Mouse (Mus musculus): Measurements from ENCODE around the gene Tmem131. TPM values are rescaled to one million over a fixed set of nuclear protein-coding genes. Genes with fewer than 3 reads are reported as not detected.
A peak's percentile ranks its signal among the peaks of the same experiment; 100 is the strongest.

The Tmem131 gene
- polyA plus RNA-seq, 1 experiment from 2014 or later, result 6.0 TPM

DNA sequence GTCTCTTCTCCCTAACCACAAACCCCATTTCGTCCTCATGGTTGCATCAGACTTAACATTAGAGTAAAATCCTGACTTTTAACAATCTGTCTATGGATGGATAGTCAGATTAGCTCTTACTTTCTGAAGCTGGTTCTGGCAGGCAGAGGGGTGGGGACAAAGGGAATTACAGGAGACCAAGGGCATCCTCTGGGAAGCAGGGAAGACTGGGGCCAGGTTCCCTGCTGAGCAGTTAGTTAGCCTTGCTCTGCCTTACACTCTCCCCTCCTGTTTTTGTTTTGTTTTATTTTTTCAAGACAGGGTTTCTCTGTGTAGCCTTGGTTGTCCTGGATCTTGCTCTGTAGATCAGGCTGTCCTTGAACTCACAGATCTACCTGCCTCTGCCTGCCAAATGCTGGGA lies 173.5 kb downstream of the Tmem131 start:
- H3K27me3 ChIP-seq (replicated peaks; ENCODE audit: insufficient read depth, low read length), result no peaks in the 10 kb centered on the region
- H3K4me1 ChIP-seq (ENCODE audit: insufficient read depth, low read depth, low read length), result no peaks in the 10 kb centered on the region
- no peak overlapping the region for H3K4me2 ChIP-seq (replicated peaks; ENCODE audit: low read depth, low read length)
- no peak overlapping the region for H3K9ac ChIP-seq (replicated peaks; ENCODE audit: low read depth)
- no peak overlapping the region for H3K4me3 ChIP-seq (ENCODE audit: low read depth, low read length)
- TF ChIP-seq CTCF (IDR thresholded peaks at IDR 0.05) (no peak), EP300 (IDR thresholded peaks at IDR 0.05) (no peak)
- 78% methylated on average over 1 of the region's 1 CpGs for WGBS
- DNase-seq (ENCODE audit: low spot score) (no peak), ATAC-seq (no peak)
- no peak overlapping the region for H3K27ac ChIP-seq (ENCODE audit: low read length)
- H3K36me3 ChIP-seq (ENCODE audit: insufficient read depth, low read length), result no peaks in the 10 kb centered on the region
- H3K9me3 ChIP-seq (ENCODE audit: low read length), result no peaks in the 10 kb centered on the region

DNA sequence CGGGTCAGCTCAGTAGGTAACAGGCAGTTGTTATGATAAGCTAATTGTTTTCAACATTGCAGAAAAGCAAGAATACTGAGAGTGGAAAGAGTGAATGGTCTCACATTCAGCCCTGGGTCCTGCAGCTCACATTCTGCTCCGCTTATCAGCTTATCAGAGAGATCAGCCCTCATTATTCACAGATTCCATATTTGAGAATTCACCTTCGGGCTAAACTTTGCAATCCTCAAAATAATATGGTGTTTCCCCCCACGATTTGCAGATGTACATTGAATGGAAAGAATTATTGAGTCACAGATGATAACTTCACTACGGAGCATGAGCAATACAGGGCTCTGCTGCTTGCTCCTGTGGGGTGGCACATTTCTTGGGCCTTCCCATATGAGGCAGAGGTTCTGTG lies 174.7 kb downstream of the Tmem131 start:
- TF ChIP-seq EP300 (IDR thresholded peaks at IDR 0.05), result no peak

DNA sequence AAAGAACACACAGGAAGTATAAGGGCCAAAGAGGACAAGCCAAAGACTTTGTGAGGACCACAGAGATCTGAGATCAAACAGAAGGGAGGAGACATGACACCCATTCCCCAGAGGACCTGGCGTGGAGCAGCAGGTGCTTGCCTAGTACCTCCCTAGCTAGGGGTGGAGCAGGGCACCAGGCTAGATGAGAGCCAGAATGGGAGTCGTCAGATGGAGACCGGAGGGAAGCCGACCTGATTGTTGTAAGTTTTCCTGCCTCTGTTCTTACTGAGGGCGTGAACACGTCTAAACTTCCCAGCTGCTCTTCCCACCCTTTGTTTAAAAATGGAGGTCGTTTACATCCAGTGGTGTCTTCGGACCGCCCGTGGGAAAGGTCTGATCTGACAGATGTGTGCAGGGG lies 176.1 kb downstream of the Tmem131 start:
- Histone ChIP-seq H3K36me3 (ENCODE audit: insufficient read depth, low read length) (no peaks in the 10 kb centered on the region), H3K27me3 (replicated peaks; ENCODE audit: insufficient read depth, low read length) (no peaks in the 10 kb centered on the region), H3K9ac (replicated peaks; ENCODE audit: low read depth) (no peak overlapping the region), H3K4me2 (replicated peaks; ENCODE audit: low read depth, low read length) (no peak overlapping the region), H3K9me3 (ENCODE audit: low read length) (no peaks in the 10 kb centered on the region), H3K4me3 (ENCODE audit: low read depth, low read length) (no peak overlapping the region), H3K27ac (ENCODE audit: low read length) (no peak overlapping the region), H3K4me1 (ENCODE audit: insufficient read depth, low read depth, low read length) (no peaks in the 10 kb centered on the region)
- ATAC-seq (peak; percentile 41; the same call in 1 of the 2 replicates), DNase-seq (ENCODE audit: low spot score) (peak; percentile 8)
- 19% methylated on average over 10 of the region's 10 CpGs for WGBS
- no peak for TF ChIP-seq EP300 (IDR thresholded peaks at IDR 0.05)
- TF ChIP-seq CTCF (IDR thresholded peaks at IDR 0.05), result no peak

More for the DNA sequence above, 174.7 kb downstream of the Tmem131 start:
- H3K9me3 ChIP-seq (ENCODE audit: low read length), result no peaks in the 10 kb centered on the region
- H3K4me2 ChIP-seq (replicated peaks; ENCODE audit: low read depth, low read length), result no peak overlapping the region
- WGBS, result 66% methylated on average over 5 of the region's 5 CpGs
- ATAC-seq, result no peak
- DNase-seq (ENCODE audit: low spot score), result no peak
- H3K9ac ChIP-seq (replicated peaks; ENCODE audit: low read depth), result no peak overlapping the region
- H3K4me3 ChIP-seq (ENCODE audit: low read depth, low read length), result no peak overlapping the region
- no peak overlapping the region for H3K27ac ChIP-seq (ENCODE audit: low read length)
- no peaks in the 10 kb centered on the region for H3K4me1 ChIP-seq (ENCODE audit: insufficient read depth, low read depth, low read length)
- H3K27me3 ChIP-seq (replicated peaks; ENCODE audit: insufficient read depth, low read length), result no peaks in the 10 kb centered on the region
- no peaks in the 10 kb centered on the region for H3K36me3 ChIP-seq (ENCODE audit: insufficient read depth, low read length)

DNA sequence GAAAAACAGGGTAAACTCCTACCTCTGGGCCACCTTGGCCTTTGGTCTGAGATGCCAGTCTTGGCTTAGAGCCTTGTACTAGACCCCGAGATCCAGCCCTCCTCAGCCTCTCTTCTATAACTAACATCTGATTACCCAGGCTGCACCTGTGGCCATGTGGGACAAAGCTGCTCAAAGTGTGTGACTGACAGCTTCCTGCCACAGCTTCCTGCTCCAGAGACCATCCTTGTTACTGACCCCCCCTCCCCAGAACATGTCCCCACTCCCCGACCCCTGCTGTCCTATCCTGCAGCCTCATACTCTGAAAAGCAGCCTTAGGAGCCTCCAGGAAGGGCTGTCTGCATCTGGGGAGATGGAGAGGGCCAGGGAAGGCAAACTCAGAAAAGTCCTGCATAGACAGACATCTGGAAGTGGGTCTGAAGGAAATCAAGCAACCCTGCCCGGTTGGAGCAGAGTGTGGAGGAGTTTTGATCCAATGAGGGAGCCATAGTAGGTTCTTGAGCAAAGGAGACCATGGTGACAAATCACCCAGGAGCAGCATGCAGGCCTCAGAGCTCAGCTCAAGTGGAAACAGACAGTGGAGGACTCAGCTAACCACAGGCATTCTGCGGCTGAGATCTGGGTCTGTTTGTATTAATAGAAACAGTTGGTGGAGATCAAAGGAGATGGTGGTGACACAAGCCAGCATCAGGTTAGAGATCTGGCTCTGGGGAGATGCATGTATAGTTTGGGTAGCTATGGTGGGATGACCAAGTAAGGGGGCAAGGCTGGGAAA lies 176.8 kb downstream of the Tmem131 start:
- Histone ChIP-seq H3K4me2 (replicated peaks; ENCODE audit: low read depth, low read length) (no peak overlapping the region), H3K27me3 (replicated peaks; ENCODE audit: insufficient read depth, low read length) (no peaks in the 10 kb centered on the region), H3K36me3 (ENCODE audit: insufficient read depth, low read length) (no peaks in the 10 kb centered on the region), H3K4me1 (ENCODE audit: insufficient read depth, low read depth, low read length) (no peaks in the 10 kb centered on the region), H3K9me3 (ENCODE audit: low read length) (no peaks in the 10 kb centered on the region), H3K4me3 (ENCODE audit: low read depth, low read length) (no peak overlapping the region), H3K27ac (ENCODE audit: low read length) (no peak overlapping the region), H3K9ac (replicated peaks; ENCODE audit: low read depth) (no peak overlapping the region)
- ATAC-seq (no peak), DNase-seq (ENCODE audit: low spot score) (no peak)
- no peak for TF ChIP-seq CTCF (IDR thresholded peaks at IDR 0.05)
- no peak for TF ChIP-seq EP300 (IDR thresholded peaks at IDR 0.05)
- 35% methylated on average over 4 of the region's 4 CpGs for WGBS

DNA sequence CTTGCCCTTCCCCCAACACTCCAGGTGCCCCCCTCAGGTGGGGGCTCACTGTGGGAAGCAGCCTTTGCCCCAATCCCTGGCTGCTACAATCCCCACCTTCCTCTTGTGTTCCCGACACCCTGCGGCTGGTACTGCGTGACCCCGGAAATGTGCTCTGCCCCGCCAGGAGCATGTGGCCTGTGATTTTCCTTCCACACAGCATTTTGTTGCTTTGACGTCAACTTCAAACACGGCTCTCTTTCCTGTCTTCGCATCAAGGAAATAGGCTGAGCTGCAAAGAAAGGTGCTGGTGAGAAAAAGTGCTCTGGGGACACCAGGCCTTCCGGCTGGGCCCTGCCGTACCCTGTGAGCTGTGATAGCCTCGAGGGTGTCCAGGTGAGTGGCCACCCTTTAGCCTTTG lies 181.9 kb downstream of the Tmem131 start, which contains the start of gene Zap70:
TSS of gene Zap70 (plus strand) at position 231 of the 400 bp plus-strand sequence.
- ATAC-seq (no peak), DNase-seq (ENCODE audit: low spot score) (no peak)
- Histone ChIP-seq H3K9ac (replicated peaks; ENCODE audit: low read depth) (no peak within 1 kb of the TSS), H3K9me3 (ENCODE audit: low read length) (no peaks in the 10 kb centered on the region), H3K4me3 (ENCODE audit: low read depth, low read length) (no peak within 1 kb of the TSS), H3K4me2 (replicated peaks; ENCODE audit: low read depth, low read length) (no peak within 1 kb of the TSS), H3K27ac (ENCODE audit: low read length) (no peak within 1 kb of the TSS), H3K27me3 (replicated peaks; ENCODE audit: insufficient read depth, low read length) (no peaks in the 10 kb centered on the region), H3K36me3 (ENCODE audit: insufficient read depth, low read length) (no peaks in the 10 kb centered on the region), H3K4me1 (ENCODE audit: insufficient read depth, low read depth, low read length) (no peaks in the 10 kb centered on the region)
- 71% methylated on average over 11 of the region's 11 CpGs for WGBS
- TF ChIP-seq EP300 (IDR thresholded peaks at IDR 0.05) (no peak), CTCF (IDR thresholded peaks at IDR 0.05) (no peak)

DNA sequence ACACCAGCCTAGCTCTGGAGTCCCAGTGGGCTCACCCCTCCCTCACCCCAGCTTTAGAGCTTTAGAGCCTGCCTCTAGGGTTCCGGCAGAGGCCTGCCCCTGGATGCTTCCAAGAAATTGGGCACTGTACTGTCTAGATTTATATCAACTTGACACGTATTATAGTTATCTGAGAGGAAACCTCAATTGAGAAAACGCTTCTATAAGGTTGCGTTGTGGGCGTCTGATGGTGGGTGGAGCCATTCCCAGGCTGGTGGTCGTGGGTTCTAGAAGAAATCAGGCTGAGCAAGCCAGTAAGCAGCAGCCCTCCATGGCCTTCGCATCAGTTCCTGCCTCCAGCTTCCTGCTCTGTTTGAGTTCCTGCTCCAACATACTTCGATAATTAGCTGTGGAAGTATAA lies 182.4 kb downstream of the Tmem131 start:
- no peaks in the 10 kb centered on the region for H3K9me3 ChIP-seq (ENCODE audit: low read length)
- no peak overlapping the region for H3K4me2 ChIP-seq (replicated peaks; ENCODE audit: low read depth, low read length)
- no peak for TF ChIP-seq EP300 (IDR thresholded peaks at IDR 0.05)
- TF ChIP-seq CTCF (IDR thresholded peaks at IDR 0.05), result no peak
- H3K27me3 ChIP-seq (replicated peaks; ENCODE audit: insufficient read depth, low read length), result no peaks in the 10 kb centered on the region
- no peak overlapping the region for H3K4me3 ChIP-seq (ENCODE audit: low read depth, low read length)
- no peak overlapping the region for H3K9ac ChIP-seq (replicated peaks; ENCODE audit: low read depth)
- DNase-seq (ENCODE audit: low spot score) (no peak), ATAC-seq (no peak)
- no peaks in the 10 kb centered on the region for H3K36me3 ChIP-seq (ENCODE audit: insufficient read depth, low read length)
- H3K4me1 ChIP-seq (ENCODE audit: insufficient read depth, low read depth, low read length), result no peaks in the 10 kb centered on the region
- no peak overlapping the region for H3K27ac ChIP-seq (ENCODE audit: low read length)
- 79% methylated on average over 8 of the region's 8 CpGs for WGBS

Data from lung, postnatal 0 days (tissue).